Mouse (Mus musculus) liver, adult 2 months (tissue): ENCODE data around the gene Nsmf. TPM values are rescaled to one million over a fixed set of nuclear protein-coding genes. Genes with fewer than 3 reads are reported as not detected.
A peak's percentile ranks its signal among the peaks of the same experiment; 100 is the strongest.

Experiments used
- DNase-seq: peaks from one replicate; pipeline ENCODE4 v3.0.0-alpha.2; 2011; ENCODE audit warnings: low read depth, low spot score; ENCODE audit errors: extremely low read depth
- H3K27ac ChIP-seq: fragments of 200-500 bp; replicated peaks from 2 replicates; pipeline ENCODE4 v1.5.1; 2012; ENCODE audit warnings: low read depth, mild to moderate bottlenecking, control low read depth, inconsistent platforms, low read length; ENCODE audit not compliant: insufficient read depth
- H3K27me3 ChIP-seq: fragments of 200-500 bp; 2 replicates; pipeline ENCODE4 v1.6.1; 2012; ENCODE audit warnings: mild to moderate bottlenecking, moderate library complexity, low read length, inconsistent platforms; ENCODE audit not compliant: control insufficient read depth, insufficient read depth
- H3K36me3 ChIP-seq: fragments of 200-500 bp; 2 replicates; pipeline ENCODE4 v1.6.1; 2012; ENCODE audit warnings: low read length, inconsistent platforms; ENCODE audit not compliant: control insufficient read depth, insufficient read depth
- H3K4me1 ChIP-seq: fragments of 200-500 bp; 2 replicates; pipeline ENCODE4 v1.6.1; 2011; ENCODE audit warnings: low read length; ENCODE audit not compliant: control insufficient read depth, insufficient read depth
- H3K4me3 ChIP-seq: fragments of 200-500 bp; 2 replicates; pipeline ENCODE4 v1.5.1; 2011; ENCODE audit warnings: low read depth, mild to moderate bottlenecking, control low read depth, low read length, moderate library complexity; ENCODE audit not compliant: insufficient read depth
- H3K79me2 ChIP-seq: fragments of 200-500 bp; 2 replicates; pipeline ENCODE4 v1.6.1; 2012; ENCODE audit warnings: inconsistent platforms, mild to moderate bottlenecking, low read length, moderate library complexity; ENCODE audit not compliant: control insufficient read depth, insufficient read depth
- H3K9ac ChIP-seq: fragments of 200-500 bp; 2 replicates; pipeline ENCODE4 v1.6.1; 2012; ENCODE audit warnings: low read depth, mild to moderate bottlenecking, control low read depth, inconsistent platforms, low read length
- CTCF ChIP-seq: fragments of 200-500 bp; IDR thresholded peaks from 2 replicates; pipeline ENCODE4 v1.5.1; 2011; ENCODE audit warnings: low read depth, low read length, control low read depth
- POLR2A ChIP-seq: fragments of 200-500 bp; IDR thresholded peaks from 2 replicates; pipeline ENCODE4 v1.6.1; 2011; ENCODE audit warnings: low read length, control low read depth; ENCODE audit not compliant: insufficient read depth; ENCODE audit errors: extremely low read depth
- WGBS: fragments of 180-500 bp; shearing (Covaris S2); methylation state at CpG from one replicate; pipeline ENCODE4 v1.1.7; 2018; 5-methylcytosine and 5-hydroxymethylcytosine counted together
- polyA plus RNA-seq: library from polyadenylated mRNA; depleted of rRNA; stranded (reverse); fragments of >200 nt; gene quantifications from 2 replicates; pipeline ENCODE4 v1.2.3, GENCODE M21; 2012
- total RNA-seq: library from RNA; depleted of rRNA; stranded (reverse); fragments of >200 nt; gene quantifications from 2 replicates; pipeline ENCODE4 v1.2.3, GENCODE M21; 2014

Gene Nsmf
- total and polyA plus RNA-seq, 2 experiments, result 76.2 to 219 TPM

GRCm38 (mm10) chr2:25087842-25088241, 33.7 kb downstream of the Nsmf start:
- H3K4me3 ChIP-seq, result no peak overlapping the region
- no peak overlapping the region for H3K9ac ChIP-seq
- no peak for TF ChIP-seq CTCF
- TF ChIP-seq POLR2A, result no peak
- H3K27me3 ChIP-seq, result no peaks in the 10 kb centered on the region
- no peak overlapping the region for H3K27ac ChIP-seq
- WGBS, result 15% methylated on average over 2 of the region's 2 CpGs
- H3K4me1 ChIP-seq, result peaks cover 2% of the 10 kb centered on the region; the same call in 1 of the 2 replicates
- peak; percentile 63 for DNase-seq
- peaks cover 13% of the 10 kb centered on the region for H3K36me3 ChIP-seq
- 0 out of 2 replicates have a peak, but pooled peaks cover 1% of the 10 kb centered on the region for H3K79me2 ChIP-seq

- Histone ChIP-seq H3K9ac (no peak overlapping the region), H3K4me3 (no peak overlapping the region), H3K36me3 (peaks cover 13% of the 10 kb centered on the region), H3K27me3 (no peaks in the 10 kb centered on the region), H3K27ac (no peak overlapping the region), H3K4me1 (peaks cover 2% of the 10 kb centered on the region; the same call in 1 of the 2 replicates), H3K79me2 (no peaks in the 10 kb centered on the region)
- WGBS, result 91% methylated on average over 3 of the region's 3 CpGs
- no peak for TF ChIP-seq POLR2A
- no peak for TF ChIP-seq CTCF
- DNase-seq, result no peak
These were observed 34.5 kb downstream of the Nsmf start for GRCm38 (mm10) chr2:25088636-25089035.

- Histone ChIP-seq H3K79me2 (no peaks in the 10 kb centered on the region), H3K4me3 (no peak overlapping the region), H3K27ac (no peak overlapping the region), H3K27me3 (no peaks in the 10 kb centered on the region), H3K36me3 (no peaks in the 10 kb centered on the region), H3K9ac (no peak overlapping the region), H3K4me1 (no peaks in the 10 kb centered on the region)
- DNase-seq, result no peak
- 62% methylated on average over 17 of the region's 17 CpGs for WGBS
- TF ChIP-seq CTCF (no peak), POLR2A (no peak)
These were observed 40.6 kb downstream of the Nsmf start for GRCm38 (mm10) chr2:25094785-25095108.

- TF ChIP-seq CTCF (peak; percentile 31; the same call in 1 of the 2 replicates), POLR2A (no peak)
- Histone ChIP-seq H3K4me3 (no peak within 1 kb of the TSS), H3K27ac (no peak within 1 kb of the TSS), H3K9ac (no peak within 1 kb of the TSS), H3K36me3 (no peaks in the 10 kb centered on the region), H3K27me3 (no peaks in the 10 kb centered on the region), H3K79me2 (no peaks in the 10 kb centered on the region), H3K4me1 (no peaks in the 10 kb centered on the region)
- DNase-seq, result peak; percentile 45
- WGBS, result 46% methylated on average over 28 of the region's 28 CpGs
These were observed 41.1 kb downstream of the Nsmf start, which contains the start of gene Noxa1 for GRCm38 (mm10) chr2:25095109-25095850. TSS of gene Noxa1 (minus strand) at chr2:25095149.

- WGBS, result 83% methylated on average over 3 of the region's 3 CpGs
- H3K79me2 ChIP-seq, result no peaks in the 10 kb centered on the region
- H3K4me1 ChIP-seq, result no peaks in the 10 kb centered on the region
- DNase-seq, result no peak
- no peak overlapping the region for H3K9ac ChIP-seq
- H3K36me3 ChIP-seq, result no peaks in the 10 kb centered on the region
- no peaks in the 10 kb centered on the region for H3K27me3 ChIP-seq
- no peak overlapping the region for H3K4me3 ChIP-seq
- no peak overlapping the region for H3K27ac ChIP-seq
- TF ChIP-seq POLR2A, result no peak
- no peak for TF ChIP-seq CTCF
These were observed 44.0 kb downstream of the Nsmf start for GRCm38 (mm10) chr2:25098005-25098615.

GRCm38 (mm10) chr2:25098956-25099355, 44.8 kb downstream of the Nsmf start:
- TF ChIP-seq POLR2A (no peak), CTCF (peak; percentile 74)
- 56% methylated on average over 5 of the region's 5 CpGs for WGBS
- no peak overlapping the region for H3K27ac ChIP-seq
- H3K79me2 ChIP-seq, result no peaks in the 10 kb centered on the region
- H3K27me3 ChIP-seq, result no peaks in the 10 kb centered on the region
- H3K4me3 ChIP-seq, result no peak overlapping the region
- H3K4me1 ChIP-seq, result no peaks in the 10 kb centered on the region
- no peaks in the 10 kb centered on the region for H3K36me3 ChIP-seq
- DNase-seq, result peak; percentile 31
- H3K9ac ChIP-seq, result no peak overlapping the region
